Mouse (Mus musculus) neural tube, embryonic 11.5 days (tissue): ENCODE data around the gene Atp7a. TPM values are rescaled to one million over a fixed set of nuclear protein-coding genes. Genes with fewer than 3 reads are reported as not detected.
"Not testable (repeated sequence)": the region's sequence is repeated elsewhere in the genome, so short reads cannot be mapped to it uniquely, and the experiment has no call there.

ENCODE experiments used
- ATAC-seq: fragments of 200-750 bp; cut with Nextera tagmentation; 2 replicates; pipeline ENCODE4 v1.8.0; 2017; ENCODE audit warnings: moderate number of reproducible peaks, mild to moderate bottlenecking, moderate TSS enrichment, moderate library complexity; ENCODE audit not compliant: insufficient read depth, low FRiP score, low TSS enrichment
- DNase-seq: peaks from one replicate; pipeline ENCODE4 v3.0.0-alpha.2; 2015; ENCODE audit warnings: low spot score
- H3K27ac ChIP-seq: fragments of 300-500 bp; sonication (generic); 2 replicates; pipeline ENCODE4 v1.5.1; 2014; ENCODE audit warnings: low read depth, mild to moderate bottlenecking, low read length
- H3K27me3 ChIP-seq: fragments of 300-500 bp; sonication (generic); 2 replicates; pipeline ENCODE4 v1.6.1; 2014; ENCODE audit warnings: mild to moderate bottlenecking, low read length, mixed read lengths; ENCODE audit not compliant: control insufficient read depth, insufficient read depth
- H3K36me3 ChIP-seq: fragments of 300-500 bp; sonication (generic); 2 replicates; pipeline ENCODE4 v1.6.1; 2014; ENCODE audit warnings: mild to moderate bottlenecking, low read length, moderate library complexity, mixed read lengths; ENCODE audit not compliant: control insufficient read depth, insufficient read depth
- H3K4me1 ChIP-seq: fragments of 300-500 bp; sonication (generic); 2 replicates; pipeline ENCODE4 v1.6.1; 2014; ENCODE audit warnings: low read length, mixed read lengths; ENCODE audit not compliant: control insufficient read depth, insufficient read depth
- H3K4me2 ChIP-seq: fragments of 300-500 bp; sonication (generic); 2 replicates; pipeline ENCODE4 v1.6.1; 2014; ENCODE audit warnings: low read depth, mild to moderate bottlenecking, moderate library complexity
- H3K4me3 ChIP-seq: fragments of 300-500 bp; sonication (generic); 2 replicates; pipeline ENCODE4 v1.5.1; 2014; ENCODE audit warnings: low read depth, low read length
- H3K9ac ChIP-seq: fragments of 300-500 bp; sonication (generic); 2 replicates; pipeline ENCODE4 v1.6.1; 2014; ENCODE audit warnings: mild to moderate bottlenecking, low read length
- H3K9me3 ChIP-seq: fragments of 300-500 bp; sonication (generic); 2 replicates; pipeline ENCODE4 v1.6.1; 2016; ENCODE audit warnings: low read length; ENCODE audit not compliant: control insufficient read depth
- WGBS: fragments of 180-500 bp; shearing (Covaris S2); extraction: QIAGEN DNeasy Blood & Tissue Kit; methylation state at CpG from one replicate; pipeline ENCODE4 v1.1.7; 2014; 5-methylcytosine and 5-hydroxymethylcytosine counted together
- polyA plus RNA-seq: library from polyadenylated mRNA; unstranded; fragments of >200 nt; fragmentation: Nextera tagmentation; extraction: Ambion mirVana; gene quantifications from 2 replicates; pipeline ENCODE4 v1.2.1, GENCODE M21; 2014

The Atp7a gene
- polyA plus RNA-seq, 1 experiment from 2014 or later = 33.7 TPM

DNA sequence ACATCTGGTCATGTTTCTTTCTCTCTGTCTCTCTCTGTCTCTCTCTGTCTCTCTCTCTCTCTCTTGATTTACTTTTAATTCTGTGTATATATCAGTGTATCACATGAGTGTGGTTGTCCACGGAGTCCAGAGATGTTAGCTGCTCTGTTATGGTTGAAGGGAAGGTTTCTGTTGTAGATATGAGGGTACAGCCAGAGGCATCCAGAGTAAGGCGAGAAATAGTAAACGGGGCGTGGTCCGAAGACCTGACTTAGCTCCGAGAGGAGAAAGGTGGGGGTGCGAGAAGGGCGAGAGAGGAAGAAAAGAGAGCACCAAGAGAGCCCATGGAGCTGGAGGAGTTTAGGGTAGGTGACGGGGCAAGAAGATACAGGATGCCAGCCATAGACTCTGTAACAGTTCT is 18.9 kb downstream of the Atp7a start:
- Histone ChIP-seq H3K27me3 (no peaks in the 10 kb centered on the region), H3K27ac (no peak overlapping the region), H3K36me3 (no peaks in the 10 kb centered on the region), H3K4me1 (no peaks in the 10 kb centered on the region), H3K4me2 (no peak overlapping the region), H3K9me3 (no peaks in the 10 kb centered on the region), H3K4me3 (no peak overlapping the region), H3K9ac (no peak overlapping the region)
- WGBS = 61% methylated on average over 9 of the region's 9 CpGs
- DNase-seq (no peak), ATAC-seq (no peak)

DNA sequence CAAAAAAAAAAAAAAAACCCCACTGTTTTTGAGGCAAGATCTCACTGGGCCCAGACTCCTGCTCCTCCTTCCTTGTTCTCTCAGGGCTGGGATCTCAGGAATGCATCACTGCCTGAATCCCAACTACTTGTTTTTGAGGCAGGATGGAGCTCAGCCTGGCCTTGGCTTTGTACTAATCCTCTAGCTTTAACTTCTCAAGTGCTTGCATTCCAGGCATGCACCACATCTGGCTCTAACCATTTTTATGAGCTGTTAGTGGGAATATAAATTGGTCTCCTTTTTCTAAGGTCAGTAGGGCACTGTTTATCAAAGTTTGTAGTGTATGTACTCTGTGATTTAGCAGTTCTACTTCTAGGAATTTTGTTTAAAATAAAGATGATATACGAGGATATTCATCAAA is 21.1 kb downstream of the Atp7a start:
- ATAC-seq (no peak), DNase-seq (no peak)
- no peaks in the 10 kb centered on the region for H3K4me1 ChIP-seq
- H3K27ac ChIP-seq = no peak overlapping the region
- H3K27me3 ChIP-seq = no peaks in the 10 kb centered on the region
- no peak overlapping the region for H3K4me3 ChIP-seq
- H3K4me2 ChIP-seq = no peak overlapping the region
- no peak overlapping the region for H3K9ac ChIP-seq
- no peaks in the 10 kb centered on the region for H3K9me3 ChIP-seq
- H3K36me3 ChIP-seq = no peaks in the 10 kb centered on the region
- WGBS = 67% methylated on average over 1 of the region's 1 CpGs

DNA sequence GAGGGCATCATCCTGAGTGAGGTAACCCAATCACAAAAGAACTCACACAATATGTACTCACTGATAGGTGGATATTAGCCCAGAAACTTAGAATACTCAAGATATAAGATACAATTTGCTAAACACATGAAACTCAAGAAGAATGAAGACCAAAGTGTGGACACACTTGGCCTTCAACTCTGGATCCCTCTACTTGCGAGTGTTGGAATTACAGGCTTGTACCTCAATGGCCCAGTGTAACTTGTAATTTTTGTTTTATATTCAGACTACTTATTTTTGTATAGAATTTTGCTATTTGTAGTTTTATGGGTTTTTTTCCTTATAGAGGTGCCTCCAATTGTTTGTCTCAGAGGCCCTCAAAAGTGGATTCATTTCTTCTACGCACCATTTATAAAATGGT is 50.8 kb downstream of the Atp7a start:
- H3K4me2 ChIP-seq, ATAC-seq, H3K4me1 ChIP-seq, H3K27ac ChIP-seq, H3K36me3 ChIP-seq, H3K9me3 ChIP-seq, H3K4me3 ChIP-seq, DNase-seq, H3K9ac ChIP-seq, H3K27me3 ChIP-seq: not testable (repeated sequence)
- 91% methylated on average over 2 of the region's 2 CpGs for WGBS

DNA sequence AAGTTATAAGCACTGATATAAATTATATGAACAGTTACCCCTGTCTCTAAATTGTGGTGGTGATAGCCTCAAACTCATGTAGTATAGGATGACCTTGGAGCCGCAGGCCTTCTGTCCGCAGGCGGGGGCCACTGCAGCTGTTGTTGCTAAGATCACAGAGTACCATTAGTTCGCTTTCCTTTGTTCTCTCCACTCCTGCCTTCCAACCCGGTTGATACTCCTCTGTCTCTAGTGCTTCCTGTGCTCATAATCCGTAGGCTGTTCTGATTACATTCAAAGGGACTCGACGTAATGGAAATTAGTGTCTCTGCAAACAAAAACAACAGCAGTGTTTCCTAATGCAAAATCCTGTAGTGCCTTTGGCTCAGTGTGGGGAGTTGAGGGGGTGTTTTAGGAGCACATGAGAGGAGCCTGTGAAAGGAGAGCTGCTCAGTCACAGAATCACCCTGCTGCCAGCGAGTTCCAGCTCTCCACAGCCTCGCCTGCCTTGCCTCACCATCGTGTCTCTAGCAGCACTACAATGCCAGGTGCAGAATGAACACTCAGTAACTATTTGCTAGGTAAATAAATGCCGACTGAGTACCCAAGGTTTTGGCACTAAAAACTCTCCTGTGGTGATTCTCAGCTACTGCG is 53.9 kb downstream of the Atp7a start:
- no peak for ATAC-seq
- WGBS = 38% methylated on average over 13 of the region's 13 CpGs

DNA sequence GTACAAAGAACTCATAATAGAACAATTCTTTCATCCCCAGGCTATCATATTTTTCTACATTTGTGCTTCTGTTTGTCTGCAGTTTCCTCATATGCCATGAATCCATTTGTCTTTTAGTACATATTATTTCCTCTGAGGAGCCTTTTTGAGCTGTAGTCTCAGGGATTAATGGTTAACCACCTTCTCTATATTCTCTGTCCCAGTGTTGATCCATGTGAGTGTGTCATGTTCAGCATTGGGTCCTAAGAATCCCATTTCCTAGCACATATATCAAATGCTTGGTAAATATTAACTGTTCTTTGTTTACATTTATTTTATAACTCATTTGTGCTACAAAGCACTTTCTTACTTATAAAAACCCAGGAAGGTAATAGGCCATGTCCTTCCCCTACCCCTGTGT is 55.4 kb downstream of the Atp7a start:
- Histone ChIP-seq H3K27me3 (no peaks in the 10 kb centered on the region), H3K4me1 (no peaks in the 10 kb centered on the region), H3K9me3 (no peaks in the 10 kb centered on the region), H3K36me3 (no peaks in the 10 kb centered on the region), H3K4me2 (no peak overlapping the region), H3K4me3 (no peak overlapping the region), H3K27ac (no peak overlapping the region), H3K9ac (no peak overlapping the region)
- ATAC-seq = no peak
- DNase-seq = no peak

More for the DNA sequence above, 53.9 kb downstream of the Atp7a start:
- DNase-seq = no peak
- no peak overlapping the region for H3K9ac ChIP-seq
- H3K27ac ChIP-seq = no peak overlapping the region
- H3K9me3 ChIP-seq = no peaks in the 10 kb centered on the region
- no peak overlapping the region for H3K4me2 ChIP-seq
- no peaks in the 10 kb centered on the region for H3K4me1 ChIP-seq
- H3K36me3 ChIP-seq = no peaks in the 10 kb centered on the region
- no peaks in the 10 kb centered on the region for H3K27me3 ChIP-seq
- no peak overlapping the region for H3K4me3 ChIP-seq

DNA sequence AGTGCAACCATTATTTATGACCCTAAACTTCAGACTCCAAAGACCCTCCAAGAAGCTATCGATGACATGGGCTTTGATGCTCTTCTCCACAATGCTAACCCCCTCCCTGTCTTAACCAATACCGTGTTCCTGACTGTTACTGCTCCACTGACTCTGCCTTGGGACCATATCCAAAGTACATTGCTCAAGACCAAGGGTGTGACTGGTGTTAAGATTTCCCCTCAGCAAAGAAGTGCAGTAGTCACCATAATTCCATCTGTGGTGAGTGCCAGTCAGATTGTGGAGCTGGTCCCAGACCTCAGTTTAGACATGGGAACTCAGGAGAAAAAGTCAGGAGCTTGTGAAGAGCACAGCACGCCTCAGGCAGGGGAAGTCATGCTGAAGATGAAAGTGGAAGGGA is 58.1 kb downstream of the Atp7a start:
- Histone ChIP-seq H3K4me3 (no peak overlapping the region), H3K36me3 (no peaks in the 10 kb centered on the region), H3K9ac (no peak overlapping the region), H3K4me1 (no peaks in the 10 kb centered on the region), H3K27ac (no peak overlapping the region), H3K9me3 (no peaks in the 10 kb centered on the region), H3K27me3 (no peaks in the 10 kb centered on the region), H3K4me2 (no peak overlapping the region)
- ATAC-seq (no peak), DNase-seq (no peak)
- 76% methylated on average over 3 of the region's 3 CpGs for WGBS

DNA sequence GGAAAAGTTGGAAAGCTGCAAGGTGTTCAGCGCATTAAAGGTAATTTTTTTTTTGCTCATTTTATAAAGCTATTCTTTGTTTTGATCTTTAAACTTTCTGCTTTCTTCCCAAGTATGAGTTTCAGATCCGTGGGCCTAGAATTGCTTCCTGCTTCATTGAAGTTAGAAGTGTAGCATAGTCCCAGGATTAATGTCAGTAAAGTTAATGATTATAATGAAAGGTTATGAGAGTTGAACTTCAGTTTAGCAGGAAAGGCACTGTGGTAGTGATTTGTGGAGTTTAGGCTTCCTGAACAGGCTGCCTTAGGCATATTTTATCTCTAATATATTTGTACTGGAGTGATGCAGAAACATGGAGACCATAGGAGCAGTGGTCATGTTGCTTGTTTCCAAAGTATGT is 58.5 kb downstream of the Atp7a start:
- Histone ChIP-seq H3K27me3 (no peaks in the 10 kb centered on the region), H3K36me3 (no peaks in the 10 kb centered on the region), H3K9ac (no peak overlapping the region), H3K4me2 (no peak overlapping the region), H3K4me3 (no peak overlapping the region), H3K9me3 (no peaks in the 10 kb centered on the region), H3K27ac (no peak overlapping the region), H3K4me1 (no peaks in the 10 kb centered on the region)
- no peak for DNase-seq
- no peak for ATAC-seq
- WGBS = 91% methylated on average over 2 of the region's 2 CpGs

DNA sequence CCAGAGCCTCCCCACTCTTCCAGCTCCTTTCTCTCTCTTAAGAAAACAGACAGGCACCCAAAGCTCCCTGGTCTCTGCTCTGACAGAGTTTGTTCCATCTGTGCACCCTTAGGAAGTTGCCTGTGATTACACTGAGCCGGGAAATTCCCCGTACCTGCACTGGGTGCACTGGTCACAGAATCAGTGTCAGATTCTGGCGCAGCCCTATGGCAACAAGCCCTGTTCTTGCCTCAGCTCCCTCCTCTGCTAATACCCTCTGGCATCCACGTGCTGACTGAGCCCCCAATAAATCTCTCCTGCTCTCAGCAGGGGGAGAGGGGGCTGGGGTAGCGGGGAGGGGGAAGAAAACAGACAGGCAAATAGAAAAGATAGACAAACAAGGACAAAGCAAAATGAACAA is 65.9 kb downstream of the Atp7a start:
- DNase-seq (peak; percentile 9), ATAC-seq (peak; percentile 63; the same call in 1 of the 2 replicates)
- H3K4me1 ChIP-seq = no peaks in the 10 kb centered on the region
- no peak overlapping the region for H3K27ac ChIP-seq
- H3K36me3 ChIP-seq = no peaks in the 10 kb centered on the region
- no peak overlapping the region for H3K4me3 ChIP-seq
- H3K9ac ChIP-seq = no peak overlapping the region
- H3K4me2 ChIP-seq = no peak overlapping the region
- 28% methylated on average over 5 of the region's 5 CpGs for WGBS
- H3K9me3 ChIP-seq = no peaks in the 10 kb centered on the region
- no peaks in the 10 kb centered on the region for H3K27me3 ChIP-seq

DNA sequence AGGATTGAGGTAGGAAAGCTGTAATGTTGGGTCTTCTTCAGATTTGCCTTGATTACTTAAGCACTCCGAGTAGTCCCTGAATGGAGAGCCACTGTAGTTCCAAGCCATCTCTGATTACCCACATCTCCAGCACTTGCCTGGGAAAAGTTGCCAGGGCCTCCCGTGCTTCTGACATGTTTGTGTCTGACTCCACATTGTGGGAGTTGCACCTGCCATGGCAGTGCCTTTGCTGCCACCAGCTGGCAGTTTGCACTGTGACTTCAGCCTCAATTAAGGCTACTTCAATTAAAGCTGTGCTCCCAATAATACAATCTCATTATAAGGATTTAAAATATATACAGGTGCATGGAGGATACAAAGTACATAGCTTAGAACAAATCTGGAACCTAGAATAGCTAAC is 78.4 kb downstream of the Atp7a start:
- no peaks in the 10 kb centered on the region for H3K9me3 ChIP-seq
- no peak for DNase-seq
- no peaks in the 10 kb centered on the region for H3K4me1 ChIP-seq
- H3K9ac ChIP-seq = no peak overlapping the region
- no peak overlapping the region for H3K27ac ChIP-seq
- WGBS = 62% methylated on average over 2 of the region's 2 CpGs
- no peaks in the 10 kb centered on the region for H3K27me3 ChIP-seq
- no peak for ATAC-seq
- no peaks in the 10 kb centered on the region for H3K36me3 ChIP-seq
- H3K4me3 ChIP-seq = no peak overlapping the region
- no peak overlapping the region for H3K4me2 ChIP-seq
